Mouse (Mus musculus): Measurements from ENCODE around the gene Ccdc61. TPM values are rescaled to one million over a fixed set of nuclear protein-coding genes. Genes with fewer than 3 reads are reported as not detected.

The Ccdc61 gene
- total RNA-seq, 2 experiments from 2014 or later: 11.0 to 12.8 TPM

DNA sequence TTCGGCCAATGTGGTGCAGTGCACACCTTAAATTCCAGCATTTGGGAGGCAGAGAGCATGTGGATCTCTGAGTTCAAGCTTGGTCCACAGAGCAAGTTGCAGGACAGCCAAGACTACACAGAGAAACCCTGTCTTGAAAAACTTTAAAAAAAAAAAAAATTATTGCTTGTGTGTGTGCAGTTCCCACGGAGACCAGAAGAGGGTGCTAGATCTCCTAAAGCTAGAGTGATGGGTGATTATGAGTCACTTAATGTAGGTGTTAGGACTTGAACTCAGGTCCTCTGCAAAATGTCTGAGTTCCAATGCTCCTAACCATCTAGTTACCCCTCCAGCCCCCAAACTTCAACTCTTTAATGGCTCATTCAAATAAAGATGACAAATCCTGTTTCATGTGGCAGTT, 41.7 kb downstream of the Ccdc61 start:
- no peak for DNase-seq (ENCODE audit: low spot score in 2 of 2)

DNA sequence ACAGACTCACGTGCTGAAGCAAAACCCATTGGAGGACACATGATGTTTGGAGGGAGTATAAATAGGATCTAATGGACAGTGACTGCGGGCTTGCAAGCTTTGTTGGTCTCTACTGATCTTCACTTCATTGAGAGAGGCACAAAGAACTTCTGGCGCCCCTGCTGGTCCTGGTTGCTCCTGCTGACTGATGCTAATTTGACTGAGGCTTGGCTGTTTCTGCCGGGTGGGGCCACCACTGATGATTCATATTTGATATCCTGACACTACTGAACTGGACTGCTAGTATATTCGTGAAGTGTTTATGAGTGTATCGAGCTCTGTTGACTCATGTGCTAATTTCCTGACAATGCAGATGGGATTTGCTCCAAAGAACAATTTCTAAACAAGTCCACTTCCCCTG, 47.4 kb downstream of the Ccdc61 start:
- DNase-seq (ENCODE audit: low spot score in 2 of 2): no peak

DNA sequence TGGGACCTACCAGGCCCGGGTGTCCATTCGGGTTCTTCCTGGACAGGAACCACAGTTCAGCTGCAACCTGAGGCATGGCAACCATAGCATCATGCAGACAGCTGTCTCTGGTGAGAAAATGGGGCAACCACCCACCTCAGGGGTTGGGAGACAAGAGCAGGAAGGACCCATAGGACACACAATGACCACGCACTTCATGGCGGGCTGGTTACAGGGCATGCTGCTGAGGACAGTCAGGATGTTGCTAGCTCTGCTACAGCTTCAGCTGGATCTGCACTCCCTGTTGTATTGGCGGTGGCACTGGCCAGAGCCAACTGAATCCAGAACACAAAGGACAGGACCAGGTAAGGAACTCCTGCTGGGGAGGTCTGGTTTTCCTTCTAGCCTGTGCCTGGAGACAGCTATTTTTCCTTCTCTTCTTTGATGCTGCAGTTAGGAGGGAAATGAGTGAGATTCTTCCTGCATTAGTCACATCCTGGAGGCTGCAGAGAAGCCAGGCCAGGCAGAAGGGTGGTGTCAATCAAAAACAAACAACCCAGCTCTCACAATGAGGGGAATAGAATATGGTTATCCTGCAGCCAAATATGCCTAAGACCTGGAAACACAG, 51.8 kb downstream of the Ccdc61 start:
- DNase-seq (ENCODE audit: low spot score in 2 of 2): no peak

DNA sequence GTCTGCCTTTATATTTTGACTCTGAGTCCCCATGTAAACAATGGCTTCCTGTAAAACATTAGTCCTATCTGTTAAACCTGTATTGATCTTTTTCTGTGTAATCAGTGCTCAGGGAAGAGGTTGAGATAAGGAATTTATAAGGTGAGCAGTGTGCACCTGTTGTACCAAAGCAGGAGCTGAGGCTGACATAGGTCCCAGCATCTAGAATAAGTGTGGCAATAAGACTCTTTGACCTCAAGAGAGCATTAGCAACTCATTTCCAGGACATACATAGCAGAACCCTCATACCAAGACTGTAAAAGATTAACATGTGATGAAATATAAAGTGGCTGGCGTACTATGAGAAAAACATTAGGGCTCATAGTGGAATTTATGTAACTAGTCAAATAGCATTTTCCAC, 61.8 kb downstream of the Ccdc61 start:
- DNase-seq (ENCODE audit: low spot score in 2 of 2): no peak

DNA sequence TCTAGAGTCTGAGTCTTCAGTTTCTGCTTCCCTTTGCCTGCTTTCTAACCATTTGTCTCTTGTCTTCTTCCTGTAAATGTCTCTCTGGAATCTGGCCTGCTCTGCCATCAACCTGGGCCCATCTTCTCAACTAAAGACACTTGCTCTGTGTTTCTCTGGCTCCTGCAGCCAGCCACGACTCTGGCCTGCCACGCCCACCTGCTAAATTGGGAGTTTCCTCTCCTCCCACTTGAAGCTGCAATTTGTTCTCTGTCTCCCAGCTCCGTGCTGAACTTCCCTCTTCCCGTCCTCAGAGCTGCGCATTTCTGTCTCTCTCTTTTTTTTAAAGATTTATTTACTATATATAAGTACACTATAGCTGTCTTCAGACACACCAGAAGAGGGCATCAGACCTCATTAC, 65.4 kb downstream of the Ccdc61 start:
- DNase-seq (ENCODE audit: low spot score in 2 of 2): no peak

DNA sequence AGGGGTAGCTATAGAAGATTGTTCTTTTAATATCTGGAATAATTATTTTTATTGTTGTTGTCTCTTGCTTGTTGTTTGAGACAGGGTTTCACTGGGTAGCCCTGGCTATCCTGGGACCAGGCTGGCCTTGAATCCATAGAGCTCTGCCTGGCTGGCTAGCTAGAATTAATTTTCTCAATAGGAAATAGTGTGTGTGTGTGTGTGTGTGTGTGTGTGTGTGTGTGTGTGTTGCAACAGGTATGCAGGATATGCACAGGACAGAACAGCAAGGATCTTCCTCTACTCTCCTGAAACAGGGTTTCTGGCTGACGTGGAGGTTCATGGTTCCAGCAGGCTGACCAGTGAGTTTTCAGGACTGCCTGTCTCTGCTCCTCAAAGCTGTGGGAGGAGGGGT, 69.0 kb downstream of the Ccdc61 start:
- no peak for DNase-seq (ENCODE audit: low spot score in 2 of 2)

Other genes starting within 250 kb of the Ccdc61 start
- gene Psg20, start 224.2 kb downstream of the Ccdc61 start, total RNA-seq (2021): not detected
- gene Psg22, start 192.3 kb downstream of the Ccdc61 start, total RNA-seq (2021): not detected
- gene Psg19, start 111.9 kb downstream of the Ccdc61 start, total RNA-seq (2021): not detected
- gene Psg17, start 88.8 kb downstream of the Ccdc61 start, total RNA-seq (2021): not detected
- gene Mill2, start 70.4 kb downstream of the Ccdc61 start, total RNA-seq (2021): 1 to 10 TPM; 1.7 to 2.0 TPM
- gene Pglyrp1, start 39.1 kb downstream of the Ccdc61 start, total RNA-seq (2021): 10 to 100 TPM; 28.4 to 35.0 TPM
- 100 to 1,000 TPM in 1 of 2 experiments, 10 to 100 TPM in 1; 93.5 to 101 TPM for gene Nova2, start 15.5 kb upstream of the Ccdc61 start, total RNA-seq (2021)
- gene Nanos2, start 77.0 kb upstream of the Ccdc61 start, total RNA-seq (2021): 1 to 10 TPM in 1 of 2 experiments, under 1 TPM in 1; 0.48 to 1.3 TPM
- 10 to 100 TPM; 35.6 to 40.5 TPM for gene Mypop, start 80.8 kb upstream of the Ccdc61 start, total RNA-seq (2021)
- 10 to 100 TPM; 43.7 to 44.5 TPM for gene Irf2bp1, start 93.6 kb upstream of the Ccdc61 start, total RNA-seq (2021)
- gene Foxa3, start 113.1 kb upstream of the Ccdc61 start, total RNA-seq (2021): not detected
- 100 to 1,000 TPM; 103 to 105 TPM for gene Sympk, start 114.0 kb upstream of the Ccdc61 start, total RNA-seq (2021)
- under 1 TPM in 1 of 2 experiments, not detected in 1; 0.21 TPM for gene Rsph6a, start 144.3 kb upstream of the Ccdc61 start, total RNA-seq (2021)
- 100 to 1,000 TPM; 141 to 147 TPM for gene Dmwd, start 165.8 kb upstream of the Ccdc61 start, total RNA-seq (2021)
- gene Dmpk, start 173.4 kb upstream of the Ccdc61 start, total RNA-seq (2021): 10 to 100 TPM; 33.0 to 42.3 TPM
- 1 to 10 TPM; 2.1 to 2.7 TPM for gene Six5, start 184.2 kb upstream of the Ccdc61 start, total RNA-seq (2021)
- under 1 TPM; 0.72 to 0.78 TPM for gene Gm4969, start 208.0 kb upstream of the Ccdc61 start, total RNA-seq (2021)
- 10 to 100 TPM; 11.0 to 14.0 TPM for gene Fbxo46, start 209.4 kb upstream of the Ccdc61 start, total RNA-seq (2021)
- 10 to 100 TPM; 19.5 to 22.4 TPM for gene Qpctl, start 238.9 kb upstream of the Ccdc61 start, total RNA-seq (2021)
- 10 to 100 TPM; 76.5 to 86.4 TPM for gene Snrpd2, start 239.3 kb upstream of the Ccdc61 start, total RNA-seq (2021)